Mouse (Mus musculus): ENCODE results near the gene Aak1. TPM values are rescaled to one million over a fixed set of nuclear protein-coding genes. Genes with fewer than 3 reads are reported as not detected.
"Not testable (repeated sequence)": the region's sequence is repeated elsewhere in the genome, so short reads cannot be mapped to it uniquely, and the experiment has no call there.

Gene Aak1
- polyA plus RNA-seq, 1 experiment from 2014 or later = 49.8 TPM

DNA sequence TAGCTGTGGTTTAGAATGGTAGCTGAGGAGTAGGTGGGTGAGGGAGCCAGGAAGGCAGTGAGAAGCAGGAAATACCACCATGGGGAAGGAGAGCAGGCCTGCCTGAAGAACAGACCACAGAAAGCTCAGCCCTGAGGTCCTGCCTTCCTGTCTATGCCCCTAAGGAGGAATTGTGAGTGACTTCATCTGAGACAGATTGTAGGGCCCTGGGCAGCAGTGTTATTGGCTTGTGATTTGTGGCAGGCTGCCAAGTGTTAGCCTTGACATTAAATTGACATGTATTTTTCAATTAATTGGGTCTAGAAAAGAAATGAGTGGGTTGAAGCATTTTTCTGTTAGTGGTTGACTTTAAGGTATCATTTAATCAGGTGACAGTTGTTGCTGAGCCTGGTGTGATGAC is 179.6 kb downstream of the Aak1 start:
- ATAC-seq (ENCODE audit: low FRiP score) (no peak), DNase-seq (ENCODE audit: low spot score) (no peak)
- H3K36me3 ChIP-seq (replicated peaks; ENCODE audit: control insufficient read depth, insufficient read depth) = peaks cover 47% of the 10 kb centered on the region
- no peak overlapping the region for H3K9ac ChIP-seq
- no peaks in the 10 kb centered on the region for H3K4me1 ChIP-seq (replicated peaks; ENCODE audit: control insufficient read depth, insufficient read depth, low read length)
- no peak overlapping the region for H3K4me3 ChIP-seq (replicated peaks; ENCODE audit: low read length)
- H3K9me3 ChIP-seq (ENCODE audit: control insufficient read depth, low read length) = no peaks in the 10 kb centered on the region
- H3K27me3 ChIP-seq (ENCODE audit: control insufficient read depth, insufficient read depth, low read length) = no peaks in the 10 kb centered on the region
- no peak overlapping the region for H3K4me2 ChIP-seq (replicated peaks)
- no peak overlapping the region for H3K27ac ChIP-seq

GRCm38 (mm10) chr6:87031310-87031709 is 182.0 kb downstream of the Aak1 start:
- H3K4me2 ChIP-seq (replicated peaks); H3K27ac ChIP-seq; H3K4me1 ChIP-seq (replicated peaks; ENCODE audit: control insufficient read depth, insufficient read depth, low read length); DNase-seq (ENCODE audit: low spot score); H3K9me3 ChIP-seq (ENCODE audit: control insufficient read depth, low read length); H3K27me3 ChIP-seq (ENCODE audit: control insufficient read depth, insufficient read depth, low read length); ATAC-seq (ENCODE audit: low FRiP score); H3K9ac ChIP-seq; H3K4me3 ChIP-seq (replicated peaks; ENCODE audit: low read length): not testable (repeated sequence)
- peaks cover 24% of the 10 kb centered on the region for H3K36me3 ChIP-seq (replicated peaks; ENCODE audit: control insufficient read depth, insufficient read depth)
- WGBS = 80% methylated on average over 7 of the region's 7 CpGs

DNA sequence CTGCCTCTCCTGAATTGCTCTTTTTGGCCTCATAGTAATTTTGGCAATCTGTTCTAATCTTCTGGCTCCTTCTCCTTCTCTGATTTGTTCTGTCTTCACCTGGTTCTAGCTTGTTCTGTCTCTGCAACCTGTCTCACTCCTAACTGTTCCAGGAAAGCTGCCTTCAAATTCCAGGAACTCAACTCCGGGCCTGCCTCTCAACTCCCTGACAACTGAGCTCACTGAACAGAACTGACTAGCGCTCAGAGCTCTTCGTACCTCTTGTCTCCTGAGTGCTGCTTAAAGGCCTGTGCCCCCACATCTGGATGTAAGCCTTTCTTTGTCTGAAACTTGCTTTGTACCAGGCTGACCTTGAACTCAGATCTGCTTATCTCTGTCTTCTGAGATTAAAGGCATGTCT is 183.1 kb downstream of the Aak1 start:
- 91% methylated on average over 3 of the region's 3 CpGs for WGBS
- peaks cover 15% of the 10 kb centered on the region for H3K36me3 ChIP-seq (replicated peaks; ENCODE audit: control insufficient read depth, insufficient read depth)
- H3K27ac ChIP-seq = no peak overlapping the region
- no peak overlapping the region for H3K9ac ChIP-seq
- H3K27me3 ChIP-seq (ENCODE audit: control insufficient read depth, insufficient read depth, low read length) = no peaks in the 10 kb centered on the region
- H3K4me2 ChIP-seq (replicated peaks) = no peak overlapping the region
- ATAC-seq (ENCODE audit: low FRiP score) = no peak
- H3K4me3 ChIP-seq (replicated peaks; ENCODE audit: low read length) = no peak overlapping the region
- no peak for DNase-seq (ENCODE audit: low spot score)
- H3K9me3 ChIP-seq (ENCODE audit: control insufficient read depth, low read length) = no peaks in the 10 kb centered on the region
- no peaks in the 10 kb centered on the region for H3K4me1 ChIP-seq (replicated peaks; ENCODE audit: control insufficient read depth, insufficient read depth, low read length)

GRCm38 (mm10) chr6:87034395-87034794 is 185.1 kb downstream of the Aak1 start:
- Histone ChIP-seq H3K27me3 (ENCODE audit: control insufficient read depth, insufficient read depth, low read length) (no peaks in the 10 kb centered on the region), H3K9ac (no peak overlapping the region), H3K36me3 (replicated peaks; ENCODE audit: control insufficient read depth, insufficient read depth) (no peaks in the 10 kb centered on the region; the same call in 1 of the 2 replicates), H3K4me1 (replicated peaks; ENCODE audit: control insufficient read depth, insufficient read depth, low read length) (no peaks in the 10 kb centered on the region), H3K9me3 (ENCODE audit: control insufficient read depth, low read length) (no peaks in the 10 kb centered on the region), H3K27ac (no peak overlapping the region), H3K4me2 (replicated peaks) (no peak overlapping the region), H3K4me3 (replicated peaks; ENCODE audit: low read length) (no peak overlapping the region)
- ATAC-seq (ENCODE audit: low FRiP score) (no peak), DNase-seq (ENCODE audit: low spot score) (no peak)
- 90% methylated on average over 3 of the region's 3 CpGs for WGBS

DNA sequence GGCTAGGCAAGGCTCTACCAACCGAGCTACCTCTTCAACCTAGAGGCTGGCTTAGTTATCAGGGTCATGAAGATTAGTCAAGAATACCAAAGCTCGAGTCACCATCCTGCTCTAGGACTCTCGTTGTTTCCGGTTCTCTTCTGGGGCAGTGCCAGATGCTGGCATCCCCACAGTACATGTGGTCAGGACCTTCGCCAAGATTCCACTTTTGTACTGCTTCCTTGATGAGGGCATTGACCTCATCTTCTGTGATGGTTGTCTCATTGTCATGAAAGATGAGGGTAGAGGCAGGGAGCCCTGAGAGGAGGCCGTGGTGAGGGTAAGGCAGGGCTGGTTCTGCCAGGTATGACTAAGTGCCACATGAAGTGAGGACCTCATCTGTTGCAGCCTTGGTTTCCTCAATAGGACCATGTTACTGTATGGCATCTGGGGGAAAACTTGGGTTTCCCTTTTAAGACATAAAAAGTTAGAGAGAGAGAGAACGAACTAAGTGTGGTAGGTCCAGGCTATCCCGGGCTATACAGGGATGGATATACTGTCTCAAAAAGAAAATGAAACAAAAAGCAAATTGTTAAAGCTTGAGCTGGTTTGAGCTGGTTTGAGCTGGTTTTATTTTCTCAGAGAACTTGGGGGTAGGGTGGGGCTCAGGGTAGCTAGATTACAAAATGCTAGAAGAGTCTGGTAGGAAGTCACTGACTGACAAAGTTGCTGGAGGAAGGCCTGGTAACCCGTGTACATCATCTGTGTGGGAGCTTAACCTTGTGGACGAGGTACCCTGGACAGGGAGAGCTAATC is 188.7 kb downstream of the Aak1 start:
- no peaks in the 10 kb centered on the region for H3K9me3 ChIP-seq (ENCODE audit: control insufficient read depth, low read length)

GRCm38 (mm10) chr6:87039161-87039560 is 189.8 kb downstream of the Aak1 start:
- ATAC-seq (ENCODE audit: low FRiP score) (no peak), DNase-seq (ENCODE audit: low spot score) (no peak)
- no peaks in the 10 kb centered on the region for H3K9me3 ChIP-seq (ENCODE audit: control insufficient read depth, low read length)
- H3K27ac ChIP-seq = no peak overlapping the region
- no peak overlapping the region for H3K4me2 ChIP-seq (replicated peaks)
- no peaks in the 10 kb centered on the region for H3K36me3 ChIP-seq (replicated peaks; ENCODE audit: control insufficient read depth, insufficient read depth)
- H3K4me1 ChIP-seq (replicated peaks; ENCODE audit: control insufficient read depth, insufficient read depth, low read length) = peaks cover 10% of the 10 kb centered on the region
- WGBS = 89% methylated on average over 8 of the region's 8 CpGs
- H3K4me3 ChIP-seq (replicated peaks; ENCODE audit: low read length) = no peak overlapping the region
- H3K9ac ChIP-seq = no peak overlapping the region
- no peaks in the 10 kb centered on the region for H3K27me3 ChIP-seq (ENCODE audit: control insufficient read depth, insufficient read depth, low read length)

More for the DNA sequence above, 188.7 kb downstream of the Aak1 start:
- no peaks in the 10 kb centered on the region for H3K4me1 ChIP-seq (replicated peaks; ENCODE audit: control insufficient read depth, insufficient read depth, low read length)
- H3K4me3 ChIP-seq (replicated peaks; ENCODE audit: low read length) = no peak overlapping the region
- ATAC-seq (ENCODE audit: low FRiP score) (no peak), DNase-seq (ENCODE audit: low spot score) (no peak)
- no peak overlapping the region for H3K4me2 ChIP-seq (replicated peaks)
- H3K27me3 ChIP-seq (ENCODE audit: control insufficient read depth, insufficient read depth, low read length) = no peaks in the 10 kb centered on the region
- H3K36me3 ChIP-seq (replicated peaks; ENCODE audit: control insufficient read depth, insufficient read depth) = no peaks in the 10 kb centered on the region
- no peak overlapping the region for H3K9ac ChIP-seq
- 85% methylated on average over 10 of the region's 10 CpGs for WGBS
- no peak overlapping the region for H3K27ac ChIP-seq

DNA sequence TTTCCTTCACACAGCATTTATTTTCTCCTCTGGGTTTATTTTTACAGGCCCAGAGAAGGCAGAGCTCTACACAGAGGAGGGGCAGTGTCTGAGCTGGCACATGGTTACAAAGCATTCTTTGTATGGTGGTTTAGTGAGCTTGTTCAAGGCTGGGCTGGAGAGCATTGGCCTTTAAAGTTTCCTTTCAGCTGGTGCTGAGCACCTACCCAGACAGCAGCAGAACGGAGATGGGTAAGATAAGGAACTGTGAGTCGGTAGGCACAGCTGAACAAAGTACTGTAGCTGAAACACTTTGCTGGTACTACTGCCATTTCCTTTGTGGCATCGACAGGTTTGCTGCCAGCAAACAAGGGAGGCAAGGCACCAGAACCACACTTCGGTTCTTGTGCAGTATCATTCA is 191.7 kb downstream of the Aak1 start:
- Histone ChIP-seq H3K4me3 (replicated peaks; ENCODE audit: low read length) (no peak overlapping the region), H3K36me3 (replicated peaks; ENCODE audit: control insufficient read depth, insufficient read depth) (no peaks in the 10 kb centered on the region), H3K27ac (peak overlapping the region; percentile 7; the same call in 1 of the 2 replicates), H3K4me1 (replicated peaks; ENCODE audit: control insufficient read depth, insufficient read depth, low read length) (peaks cover 13% of the 10 kb centered on the region), H3K27me3 (ENCODE audit: control insufficient read depth, insufficient read depth, low read length) (no peaks in the 10 kb centered on the region), H3K9ac (no peak overlapping the region), H3K4me2 (replicated peaks) (no peak overlapping the region), H3K9me3 (ENCODE audit: control insufficient read depth, low read length) (no peaks in the 10 kb centered on the region)
- DNase-seq (ENCODE audit: low spot score) (no peak), ATAC-seq (ENCODE audit: low FRiP score) (no peak)
- whole genome bisulfite sequencing = 87% methylated on average over 4 of the region's 4 CpGs

GRCm38 (mm10) chr6:87041431-87041830 is 192.1 kb downstream of the Aak1 start:
- no peak for ATAC-seq (ENCODE audit: low FRiP score)
- Histone ChIP-seq H3K27ac (peak overlapping the region; percentile 7; the same call in 1 of the 2 replicates), H3K4me1 (replicated peaks; ENCODE audit: control insufficient read depth, insufficient read depth, low read length) (peaks cover 13% of the 10 kb centered on the region), H3K36me3 (replicated peaks; ENCODE audit: control insufficient read depth, insufficient read depth) (no peaks in the 10 kb centered on the region), H3K9me3 (ENCODE audit: control insufficient read depth, low read length) (no peaks in the 10 kb centered on the region), H3K9ac (no peak overlapping the region), H3K27me3 (ENCODE audit: control insufficient read depth, insufficient read depth, low read length) (no peaks in the 10 kb centered on the region), H3K4me3 (replicated peaks; ENCODE audit: low read length) (no peak overlapping the region), H3K4me2 (replicated peaks) (peak overlapping the region; percentile 82)
- WGBS = 91% methylated on average over 7 of the region's 7 CpGs
- no peak for DNase-seq (ENCODE audit: low spot score)

DNA sequence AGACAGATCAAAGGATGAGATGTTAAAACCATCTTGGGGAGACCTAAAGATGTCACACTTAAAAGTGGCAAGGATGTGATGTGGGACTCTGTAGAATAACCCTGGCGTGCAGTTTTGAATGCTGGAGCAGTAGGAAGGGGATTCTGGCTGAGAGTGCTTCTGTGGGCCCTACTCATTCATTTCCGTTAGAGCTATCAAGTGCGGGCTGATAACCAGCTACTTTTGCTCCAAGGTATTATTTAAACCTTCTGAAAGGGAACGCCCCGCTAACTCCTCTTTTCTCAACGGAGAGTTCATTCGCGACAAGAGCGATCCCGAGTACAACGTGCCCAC is 192.7 kb downstream of the Aak1 start:
- no peak for ATAC-seq (ENCODE audit: low FRiP score)
- peaks cover 13% of the 10 kb centered on the region for H3K4me1 ChIP-seq (replicated peaks; ENCODE audit: control insufficient read depth, insufficient read depth, low read length)
- WGBS = under 1% methylated on average over 11 of the region's 11 CpGs
- H3K27me3 ChIP-seq (ENCODE audit: control insufficient read depth, insufficient read depth, low read length) = no peaks in the 10 kb centered on the region
- H3K4me3 ChIP-seq (replicated peaks; ENCODE audit: low read length) = peak overlapping the region; percentile 97
- H3K36me3 ChIP-seq (replicated peaks; ENCODE audit: control insufficient read depth, insufficient read depth) = no peaks in the 10 kb centered on the region
- no peaks in the 10 kb centered on the region for H3K9me3 ChIP-seq (ENCODE audit: control insufficient read depth, low read length)
- H3K4me2 ChIP-seq (replicated peaks) = peak overlapping the region; percentile 82
- no peak for DNase-seq (ENCODE audit: low spot score)
- peak overlapping the region; percentile 99 for H3K27ac ChIP-seq
- H3K9ac ChIP-seq = peak overlapping the region; percentile 94
